Mouse (Mus musculus) olfactory bulb, adult 2 months (tissue): Measurements from ENCODE around the gene Rhbdl3.

Source experiments
- CTCF ChIP-seq: fragments of 200-500 bp; IDR thresholded peaks from 2 replicates; pipeline ENCODE4 v1.5.1; 2012; ENCODE audit warnings: low read depth, mild to moderate bottlenecking, low read length, moderate library complexity; ENCODE audit not compliant: insufficient read depth
- POLR2A ChIP-seq: fragments of 200-500 bp; IDR thresholded peaks from 2 replicates; pipeline ENCODE4 v1.6.1; 2012; ENCODE audit warnings: mild to moderate bottlenecking, low read depth, low read length, moderate library complexity; ENCODE audit not compliant: insufficient read depth

GRCm38 (mm10) chr11:80292463-80292862, 8.2 kb upstream of the Rhbdl3 start:
- TF ChIP-seq POLR2A, result no peak
- TF ChIP-seq CTCF, result no peak
